Mouse (Mus musculus) kidney, postnatal 0 days (tissue): ENCODE results near the gene Gh. TPM values are rescaled to one million over a fixed set of nuclear protein-coding genes. Genes with fewer than 3 reads are reported as not detected.
"Not testable (repeated sequence)": the region's sequence is repeated elsewhere in the genome, so short reads cannot be mapped to it uniquely, and the experiment has no call there.

ENCODE experiments used
- ATAC-seq: fragments of 200-750 bp; cut with Nextera tagmentation; replicated peaks from 2 replicates; pipeline ENCODE4 v1.8.0; 2017; ENCODE audit warnings: low read depth, moderate number of reproducible peaks, moderate TSS enrichment, moderate library complexity; ENCODE audit not compliant: low FRiP score
- DNase-seq: peaks from one replicate; pipeline ENCODE4 v3.0.0-alpha.2; 2016; ENCODE audit warnings: low spot score
- H3K27ac ChIP-seq: fragments of 300-500 bp; sonication (generic); 2 replicates; pipeline ENCODE4 v1.5.1; 2014; ENCODE audit warnings: mild to moderate bottlenecking
- H3K27me3 ChIP-seq: fragments of 300-500 bp; sonication (generic); 2 replicates; pipeline ENCODE4 v1.6.1; 2014; ENCODE audit warnings: low read length, mixed read lengths; ENCODE audit not compliant: insufficient read depth
- H3K36me3 ChIP-seq: fragments of 300-500 bp; sonication (generic); 2 replicates; pipeline ENCODE4 v1.6.1; 2014; ENCODE audit warnings: low read length, mixed read lengths; ENCODE audit not compliant: insufficient read depth
- H3K4me1 ChIP-seq: fragments of 300-500 bp; sonication (generic); replicated peaks from 2 replicates; pipeline ENCODE4 v1.6.1; 2014; ENCODE audit warnings: antibody characterized with exemption, low read length, mixed read lengths; ENCODE audit not compliant: insufficient read depth
- H3K4me2 ChIP-seq: fragments of 300-500 bp; sonication (generic); 2 replicates; pipeline ENCODE4 v1.6.1; 2014; ENCODE audit warnings: mild to moderate bottlenecking, low read length, moderate library complexity, mixed read lengths
- H3K4me3 ChIP-seq: fragments of 300-500 bp; sonication (generic); replicated peaks from 2 replicates; pipeline ENCODE4 v1.5.1; 2014; ENCODE audit warnings: low read depth, low read length
- H3K9ac ChIP-seq: fragments of 300-500 bp; sonication (generic); 2 replicates; pipeline ENCODE4 v1.6.1; 2014; ENCODE audit warnings: low read depth, low read length
- H3K9me3 ChIP-seq: fragments of 300-500 bp; sonication (generic); replicated peaks from 2 replicates; pipeline ENCODE4 v1.6.1; 2016; ENCODE audit warnings: low read length, inconsistent platforms, mixed read lengths
- CTCF ChIP-seq: IDR thresholded peaks from 2 replicates; pipeline ENCODE4 v1.5.1; 2016; ENCODE audit warnings: antibody characterized with exemption, low read depth, mild to moderate bottlenecking, moderate library complexity
- WGBS: fragments of 180-500 bp; shearing (Covaris S2); extraction: QIAGEN DNeasy Blood & Tissue Kit; methylation state at CpG from one replicate; pipeline ENCODE4 v1.1.7; 2014; 5-methylcytosine and 5-hydroxymethylcytosine counted together
- polyA plus RNA-seq: library from polyadenylated mRNA; unstranded; fragments of >200 nt; fragmentation: Nextera tagmentation; extraction: Ambion mirVana; gene quantifications from 2 replicates; pipeline ENCODE4 v1.2.1, GENCODE M21; 2015

Gh gene
- polyA plus RNA-seq = not detected in 2 replicates

DNA sequence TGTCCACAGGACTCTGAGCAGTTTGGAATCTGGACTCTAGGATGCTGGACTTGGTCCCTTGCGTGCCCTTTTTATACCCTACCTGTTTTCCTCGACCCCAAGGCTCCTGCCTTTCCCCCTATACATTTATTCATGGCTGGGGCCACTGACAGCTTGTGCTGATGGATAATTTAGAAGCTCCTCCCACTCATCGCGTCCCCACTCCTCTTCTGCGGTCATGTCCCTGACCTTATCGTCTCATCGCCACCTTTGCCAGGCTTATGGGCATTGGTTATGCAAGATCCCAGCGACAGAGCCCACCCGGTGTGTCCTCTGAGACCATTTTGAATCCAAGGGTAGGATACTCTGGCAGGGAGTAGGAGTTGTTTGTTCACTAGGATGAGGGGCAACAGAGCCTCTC lies at the start of gene Gh:
TSS of gene Gh (minus strand) at position 101 of the 400 bp plus-strand sequence.
- no peaks in the 10 kb centered on the region for H3K36me3 ChIP-seq
- H3K27ac ChIP-seq = no peak within 1 kb of the TSS
- TF ChIP-seq CTCF = no peak
- no peaks in the 10 kb centered on the region for H3K27me3 ChIP-seq
- H3K4me2 ChIP-seq = no peak within 1 kb of the TSS
- DNase-seq (no peak), ATAC-seq (no peak)
- H3K9ac ChIP-seq = no peak within 1 kb of the TSS
- no peak within 1 kb of the TSS for H3K4me3 ChIP-seq
- H3K4me1 ChIP-seq = no peaks in the 10 kb centered on the region
- no peaks in the 10 kb centered on the region for H3K9me3 ChIP-seq
- 79% methylated on average over 9 of the region's 9 CpGs for WGBS

DNA sequence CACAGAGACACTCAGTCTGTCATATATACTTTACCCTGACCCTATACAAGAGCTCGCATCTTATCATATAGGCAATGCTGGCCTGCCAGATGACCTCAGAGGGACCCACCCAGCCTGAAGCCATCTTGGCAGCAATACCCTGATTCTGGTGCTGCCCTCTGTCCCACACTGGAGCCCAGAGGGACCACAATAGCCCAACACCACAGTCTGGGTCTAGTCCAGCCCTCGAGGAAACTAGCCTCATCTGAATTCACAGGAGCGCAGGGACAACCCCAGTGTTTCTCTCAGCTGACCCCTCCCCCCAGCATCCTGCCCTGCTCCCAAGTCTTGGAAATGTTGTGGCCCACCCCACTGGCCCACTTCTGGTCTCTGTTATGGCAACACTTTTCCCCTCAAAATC lies 49.6 kb upstream of the Gh start:
- WGBS = 66% methylated on average over 3 of the region's 3 CpGs
- no peak for TF ChIP-seq CTCF
- ATAC-seq = no peak

DNA sequence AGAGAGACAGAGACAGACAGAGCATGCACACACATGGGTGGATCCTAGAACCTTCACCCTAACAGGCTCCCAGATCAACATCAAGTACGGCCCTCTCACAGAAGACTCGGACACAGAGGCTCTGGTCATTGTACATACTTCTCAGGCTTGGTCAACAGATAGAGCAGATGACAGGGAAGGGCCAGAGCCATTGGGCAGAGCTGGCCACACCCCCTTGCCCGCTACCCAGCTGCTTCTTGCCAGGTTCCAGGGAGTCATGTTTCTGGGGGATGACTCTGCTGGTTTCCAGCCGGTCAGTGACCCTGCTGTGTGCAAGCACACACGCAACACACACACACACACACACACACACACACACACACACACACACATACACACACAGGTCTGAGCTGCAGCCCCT lies 49.2 kb upstream of the Gh start:
- no peaks in the 10 kb centered on the region for H3K27me3 ChIP-seq
- TF ChIP-seq CTCF = no peak
- ATAC-seq (peak; percentile 66; the same call in 1 of the 2 replicates), DNase-seq (peak; percentile 63)
- 0 out of 2 replicates have a peak, but pooled peaks cover 3% of the 10 kb centered on the region for H3K4me1 ChIP-seq
- H3K9ac ChIP-seq = no peak overlapping the region
- H3K9me3 ChIP-seq = no peaks in the 10 kb centered on the region
- H3K4me2 ChIP-seq = no peak overlapping the region
- H3K27ac ChIP-seq = no peak overlapping the region
- WGBS = 32% methylated on average over 5 of the region's 5 CpGs
- H3K4me3 ChIP-seq = no peak overlapping the region
- no peaks in the 10 kb centered on the region for H3K36me3 ChIP-seq

More for the DNA sequence above, 49.6 kb upstream of the Gh start:
- no peaks in the 10 kb centered on the region for H3K36me3 ChIP-seq
- no peaks in the 10 kb centered on the region for H3K27me3 ChIP-seq
- H3K4me1 ChIP-seq = 0 out of 2 replicates have a peak, but pooled peaks cover 3% of the 10 kb centered on the region
- no peak overlapping the region for H3K9ac ChIP-seq
- no peak overlapping the region for H3K27ac ChIP-seq
- no peak overlapping the region for H3K4me3 ChIP-seq
- DNase-seq = no peak
- no peak overlapping the region for H3K4me2 ChIP-seq
- H3K9me3 ChIP-seq = no peaks in the 10 kb centered on the region

DNA sequence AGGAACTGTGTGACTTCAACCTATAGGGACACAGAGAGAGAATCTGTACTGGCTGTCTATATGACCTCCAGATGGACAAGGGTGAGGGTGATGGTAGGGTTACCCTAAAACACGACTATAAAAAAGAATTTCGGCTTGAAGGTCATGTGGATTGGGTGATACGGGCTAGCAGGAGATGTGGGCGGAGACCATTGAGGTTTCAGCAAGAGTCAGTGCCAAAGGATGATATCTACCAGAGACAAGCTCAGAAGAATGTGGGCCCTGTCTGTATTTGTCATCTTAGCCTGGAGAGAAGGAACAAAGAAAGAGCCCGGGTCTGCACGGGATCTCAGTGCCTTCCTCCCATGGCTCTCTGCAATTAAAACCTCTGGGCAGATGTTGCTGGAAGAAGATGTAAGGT lies 48.1 kb upstream of the Gh start:
- H3K4me2 ChIP-seq = no peak overlapping the region
- H3K9ac ChIP-seq = no peak overlapping the region
- H3K9me3 ChIP-seq = no peaks in the 10 kb centered on the region
- no peak for TF ChIP-seq CTCF
- 84% methylated on average over 6 of the region's 6 CpGs for WGBS
- H3K4me1 ChIP-seq = no peaks in the 10 kb centered on the region
- no peaks in the 10 kb centered on the region for H3K27me3 ChIP-seq
- H3K36me3 ChIP-seq = no peaks in the 10 kb centered on the region
- H3K4me3 ChIP-seq = no peak overlapping the region
- H3K27ac ChIP-seq = no peak overlapping the region
- ATAC-seq (no peak), DNase-seq (no peak)

DNA sequence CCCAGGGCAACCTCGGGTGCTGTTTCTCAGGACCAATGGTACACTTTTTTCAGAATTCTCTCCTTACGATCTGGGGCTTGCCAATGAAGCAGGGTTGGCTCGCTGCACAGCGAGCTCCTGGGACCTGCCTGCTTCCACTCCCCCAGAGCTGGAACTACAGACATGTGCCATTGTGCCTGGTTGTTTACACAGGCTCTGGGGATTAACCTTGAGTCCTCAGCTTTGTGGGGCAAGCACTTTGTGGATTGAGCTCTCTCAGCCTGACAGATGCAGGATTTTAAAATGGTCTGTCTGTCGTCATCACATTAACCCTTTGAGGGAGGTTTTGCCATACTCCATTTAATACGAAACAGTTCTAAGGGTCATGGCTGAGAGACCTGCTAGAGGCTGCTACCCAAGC lies 43.2 kb upstream of the Gh start:
- ATAC-seq (no peak), DNase-seq (no peak)
- Histone ChIP-seq H3K27ac (no peak overlapping the region), H3K4me2 (no peak overlapping the region), H3K4me1 (no peaks in the 10 kb centered on the region), H3K36me3 (no peaks in the 10 kb centered on the region), H3K27me3 (no peaks in the 10 kb centered on the region), H3K9ac (no peak overlapping the region), H3K4me3 (no peak overlapping the region), H3K9me3 (no peaks in the 10 kb centered on the region)
- 32% methylated on average over 6 of the region's 6 CpGs for WGBS
- TF ChIP-seq CTCF = no peak

DNA sequence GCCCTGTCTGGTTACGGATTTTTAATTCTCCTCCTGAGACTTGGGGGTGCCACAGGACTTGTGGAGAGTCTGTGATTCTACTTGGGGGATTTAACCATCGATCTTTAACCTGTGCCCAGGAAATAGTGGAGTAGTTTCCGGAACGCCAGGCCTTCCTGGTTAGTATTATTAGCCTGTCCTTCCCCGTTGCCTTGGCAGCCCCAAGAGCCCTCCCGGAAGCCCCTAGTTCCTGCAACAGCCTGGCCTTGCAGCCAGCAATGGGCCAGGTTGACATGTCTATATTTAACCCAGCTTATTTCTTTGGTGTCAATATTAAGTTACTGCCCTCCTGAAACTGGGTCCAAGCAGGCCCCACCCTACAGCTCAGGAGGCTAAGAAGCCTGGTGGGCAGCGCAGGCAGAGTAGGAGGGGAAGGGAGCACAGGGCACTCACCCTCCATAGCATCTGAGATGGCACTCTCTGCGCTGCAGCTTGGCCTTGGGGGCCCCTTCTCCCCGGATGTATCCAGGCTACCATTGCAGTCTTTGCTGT lies 39.4 kb upstream of the Gh start:
- Histone ChIP-seq H3K9ac (no peak overlapping the region), H3K9me3 (no peaks in the 10 kb centered on the region), H3K27ac (no peak overlapping the region), H3K4me3 (no peak overlapping the region), H3K4me2 (no peak overlapping the region), H3K27me3 (no peaks in the 10 kb centered on the region), H3K36me3 (no peaks in the 10 kb centered on the region), H3K4me1 (no peaks in the 10 kb centered on the region)
- ATAC-seq (no peak), DNase-seq (peak; percentile 28)
- WGBS = 69% methylated on average over 9 of the region's 9 CpGs
- TF ChIP-seq CTCF = no peak

DNA sequence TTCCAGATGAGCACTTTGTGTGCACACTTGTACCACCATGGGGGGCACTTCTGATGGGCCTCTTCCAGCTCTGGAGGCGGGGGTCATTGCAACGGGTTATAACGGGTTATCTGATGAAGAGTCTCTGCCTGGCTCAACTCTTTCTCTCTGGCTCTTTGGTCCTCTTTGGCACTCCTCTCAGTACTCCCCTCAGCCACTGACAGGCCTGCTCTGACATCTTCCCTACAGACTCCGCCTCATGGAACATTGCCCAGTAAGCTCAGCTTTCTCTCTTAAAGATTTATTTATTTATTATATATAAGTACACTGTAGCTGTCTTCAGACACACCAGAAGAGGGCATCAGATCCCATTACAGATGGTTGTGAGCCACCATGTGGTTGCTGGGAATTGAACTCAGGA lies 37.7 kb upstream of the Gh start:
- H3K4me2 ChIP-seq, H3K36me3 ChIP-seq, H3K27me3 ChIP-seq, ATAC-seq, H3K4me3 ChIP-seq, H3K9ac ChIP-seq, H3K9me3 ChIP-seq, H3K27ac ChIP-seq, H3K4me1 ChIP-seq: not testable (repeated sequence)
- peak; percentile 41 for DNase-seq
- 83% methylated on average over 4 of the region's 4 CpGs for WGBS
